Mouse (Mus musculus): ENCODE measurements at regions not wholly inside any gene's neighbourhood (a gene's known extent, or its start where the extent isn't known, plus 50 kb on each side); places are given as distances from the start of the nearest gene placed in this dataset.

GRCm38 (mm10) chr8:116133084-116133483 lies 371.7 kb upstream of the Dynlrb2 start:
- no peak for DNase-seq (ENCODE audit: low read depth)

GRCm38 (mm10) chr8:116120067-116120466 lies 384.7 kb upstream of the Dynlrb2 start:
- DNase-seq (ENCODE audit: low read depth), result no peak

GRCm38 (mm10) chr8:116117919-116118318 lies 386.9 kb upstream of the Dynlrb2 start:
- no peak for DNase-seq (ENCODE audit: low read depth)

- no peak for DNase-seq (ENCODE audit: low read depth)
Measured at GRCm38 (mm10) chr8:116116625-116117024, 388.1 kb upstream of the Dynlrb2 start.

GRCm38 (mm10) chr8:116115811-116116372 lies 388.9 kb upstream of the Dynlrb2 start:
- no peak for DNase-seq (ENCODE audit: low read depth)

- no peak for DNase-seq (ENCODE audit: low read depth)
Measured at GRCm38 (mm10) chr8:116114978-116115377, 389.8 kb upstream of the Dynlrb2 start.

DNA sequence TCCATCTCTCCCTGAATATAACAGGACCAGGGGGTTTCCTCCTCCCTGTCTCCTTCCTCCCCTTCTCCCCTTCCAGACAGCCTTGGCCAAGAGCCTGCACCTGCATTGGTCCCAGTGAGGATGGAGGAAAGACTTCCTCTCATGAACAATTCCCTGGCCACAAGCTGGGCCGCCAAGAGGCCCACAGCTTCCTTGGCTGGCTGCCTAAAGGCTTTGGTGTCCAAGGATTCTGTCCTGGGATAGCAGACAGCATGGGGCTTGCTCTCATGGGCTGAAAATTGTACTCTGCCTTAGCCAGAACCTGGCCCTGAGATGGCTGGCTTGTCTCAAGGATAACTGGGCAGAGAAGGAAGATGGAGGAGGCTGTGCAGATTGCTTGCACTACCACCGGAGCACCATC lies 390.3 kb upstream of the Dynlrb2 start:
- no peak for DNase-seq (ENCODE audit: low read depth)

GRCm38 (mm10) chr8:116111168-116111567 lies 393.6 kb upstream of the Dynlrb2 start:
- DNase-seq (ENCODE audit: low read depth), result no peak

- no peak for DNase-seq (ENCODE audit: low read depth)
Measured at GRCm38 (mm10) chr8:116096666-116097065, 389.1 kb upstream of the Maf start.

GRCm38 (mm10) chr8:116083156-116083555 lies 375.6 kb upstream of the Maf start:
- DNase-seq (ENCODE audit: low read depth), result no peak

DNA sequence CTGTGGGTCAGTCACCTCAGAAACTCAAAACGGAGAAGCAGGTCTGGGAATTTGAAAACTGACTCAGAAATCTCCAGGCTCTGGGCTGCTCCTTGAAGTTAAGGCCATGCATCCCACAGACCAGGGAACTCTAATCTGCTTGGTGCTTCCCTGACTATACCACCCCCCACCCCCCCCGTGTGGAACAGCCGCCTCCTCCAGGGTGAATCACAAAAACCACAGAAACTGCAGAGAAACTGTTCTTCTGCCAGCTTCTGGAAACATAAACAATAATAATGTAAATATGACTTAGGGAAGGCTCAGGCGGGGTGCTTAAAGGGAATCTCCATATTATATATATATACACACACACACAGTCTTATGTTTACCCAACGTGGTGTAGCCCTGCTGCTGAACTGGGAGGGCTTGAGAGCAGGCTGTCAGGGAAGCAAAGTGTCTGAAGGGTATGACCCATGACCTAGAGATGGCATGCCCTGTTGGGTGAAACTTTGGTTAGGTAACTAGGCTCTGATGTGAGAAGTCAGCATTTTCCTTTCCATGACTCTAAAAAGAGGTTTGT lies 371.3 kb upstream of the Maf start:
- DNase-seq (ENCODE audit: low read depth), result no peak

DNA sequence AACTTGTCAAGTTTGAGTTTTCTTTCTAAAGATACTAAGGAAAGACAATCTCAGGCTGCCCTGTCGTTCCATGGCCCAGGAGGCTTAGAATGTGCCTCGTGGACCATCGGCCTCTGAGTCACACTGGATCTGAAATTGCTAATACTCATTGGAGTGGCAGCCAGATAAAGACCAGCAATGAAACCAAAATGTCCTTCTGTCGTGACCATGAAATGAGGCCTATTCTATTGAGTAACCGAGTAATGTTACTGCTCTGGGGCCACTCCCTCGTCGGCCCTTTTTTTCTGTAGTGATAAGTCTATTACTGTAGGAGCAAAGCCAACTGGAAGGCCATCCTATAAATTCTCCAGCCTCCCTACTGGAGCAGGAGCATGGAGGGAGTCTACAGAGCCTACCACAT lies 363.9 kb upstream of the Maf start:
- DNase-seq (ENCODE audit: low read depth), result no peak

GRCm38 (mm10) chr8:116069538-116069937 lies 361.9 kb upstream of the Maf start:
- DNase-seq (ENCODE audit: low read depth), result no peak

GRCm38 (mm10) chr8:116067978-116068375 lies 360.4 kb upstream of the Maf start:
- DNase-seq (ENCODE audit: low read depth), result no peak

GRCm38 (mm10) chr8:116067182-116067977 lies 359.8 kb upstream of the Maf start:
- DNase-seq (ENCODE audit: low read depth), result no peak

GRCm38 (mm10) chr8:116065871-116066270 lies 358.3 kb upstream of the Maf start:
- DNase-seq (ENCODE audit: low read depth), result no peak

DNA sequence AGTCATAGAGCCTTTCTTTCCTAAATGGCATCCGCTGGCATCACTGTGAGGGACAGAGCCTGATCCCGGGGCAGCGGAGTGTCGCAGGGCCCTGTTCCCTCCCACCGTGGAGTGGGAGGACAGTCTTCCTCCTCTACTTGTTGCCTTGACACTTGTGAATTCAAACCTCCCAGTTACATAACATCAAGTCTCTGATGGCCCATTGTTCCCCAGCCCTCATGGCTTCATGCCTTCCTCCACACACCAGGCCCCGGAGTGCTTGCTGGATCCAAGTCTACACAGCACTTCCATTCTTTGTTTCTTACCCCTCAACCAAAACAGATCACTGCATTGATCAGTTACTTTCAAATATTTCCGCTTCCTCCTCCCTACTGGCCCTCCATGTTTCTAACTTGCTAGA lies 357.7 kb upstream of the Maf start:
- no peak for DNase-seq (ENCODE audit: low read depth)

- no peak for DNase-seq (ENCODE audit: low read depth)
Measured at GRCm38 (mm10) chr8:116064562-116064961, 357.0 kb upstream of the Maf start.

GRCm38 (mm10) chr8:116063541-116063940 lies 355.9 kb upstream of the Maf start:
- no peak for DNase-seq (ENCODE audit: low read depth)

- no peak for DNase-seq (ENCODE audit: low read depth)
Measured at GRCm38 (mm10) chr8:116053483-116053882, 345.9 kb upstream of the Maf start.

DNA sequence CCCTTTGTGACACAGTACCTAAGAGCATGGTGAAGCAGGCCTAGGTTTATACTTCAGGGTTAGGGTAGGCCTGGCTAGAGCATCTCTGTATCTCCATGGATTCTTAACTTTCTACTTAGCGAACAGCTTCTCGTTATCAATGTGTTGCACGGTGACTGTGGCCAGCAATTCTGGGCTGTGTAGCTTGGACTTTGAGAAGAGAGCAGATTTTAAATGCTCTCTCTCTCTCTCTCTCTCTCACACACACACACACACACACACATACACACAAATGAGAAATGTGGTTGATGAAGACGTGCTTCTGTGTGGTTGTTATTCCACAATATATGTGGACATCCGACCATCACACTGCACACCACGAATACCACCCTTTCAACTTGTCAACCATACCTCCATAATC lies 345.4 kb upstream of the Maf start:
- DNase-seq (ENCODE audit: low read depth), result no peak

GRCm38 (mm10) chr8:116048480-116048879 lies 340.9 kb upstream of the Maf start:
- no peak for DNase-seq (ENCODE audit: low read depth)

GRCm38 (mm10) chr8:116046859-116047258 lies 339.3 kb upstream of the Maf start:
- no peak for DNase-seq (ENCODE audit: low read depth)

DNA sequence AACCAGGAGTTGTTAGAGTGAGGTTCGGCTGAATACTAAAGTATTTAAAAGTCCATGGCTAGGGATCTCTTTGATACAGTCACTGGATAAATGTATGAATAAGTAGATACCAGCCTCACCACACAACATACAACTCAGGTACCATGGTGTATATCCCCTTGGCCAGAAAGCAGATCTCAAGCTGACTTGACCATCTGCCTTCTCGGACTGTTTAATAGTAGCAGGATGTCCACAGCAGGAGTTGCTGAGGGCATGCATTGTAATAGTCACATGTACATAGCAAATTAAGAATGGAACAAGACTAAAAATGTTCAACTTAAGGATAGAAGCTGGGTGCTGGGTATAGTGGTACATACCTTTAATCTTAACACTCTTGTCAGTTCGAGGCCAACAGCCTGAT lies 337.9 kb upstream of the Maf start:
- DNase-seq (ENCODE audit: low read depth), result no peak
